Mouse (Mus musculus): ENCODE data around the gene 1110004F10Rik. TPM values are rescaled to one million over a fixed set of nuclear protein-coding genes. Genes with fewer than 3 reads are reported as not detected.

1110004F10Rik gene
- total and polyA plus RNA-seq, 3 experiments: 158 to 182 TPM; not detected in 1

DNA sequence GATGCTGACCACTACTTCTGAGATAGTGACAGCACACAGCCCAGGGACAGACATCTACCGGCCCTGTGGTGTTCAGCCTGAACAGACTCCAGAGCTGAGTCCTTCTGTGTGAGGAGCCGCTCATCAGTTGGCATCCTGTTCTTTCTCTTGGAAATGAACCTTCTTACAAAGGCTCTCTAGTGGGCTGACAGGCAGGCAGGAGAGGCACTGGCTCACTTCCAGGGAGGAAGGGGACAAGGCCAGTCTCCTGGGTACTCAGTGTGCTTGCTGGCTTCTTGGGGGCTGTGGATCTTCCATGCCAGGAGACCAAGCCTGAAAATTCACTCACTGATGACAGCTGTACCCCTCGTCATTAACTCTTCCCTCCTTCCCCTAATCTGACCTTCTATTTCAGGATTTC lies 98.5 kb downstream of the 1110004F10Rik start:
- DNase-seq (ENCODE audit: low read depth, low spot score): no peak
- Histone ChIP-seq H3K36me3 (ENCODE audit: control insufficient read depth in 1 of 2, insufficient read depth in 2 of 2, low read length in 2 of 2) (no peaks in the 10 kb centered on the region), H3K27me3 (ENCODE audit: control insufficient read depth in 1 of 2, insufficient read depth in 2 of 2, low read length in 2 of 2) (no peaks in the 10 kb centered on the region), H3K27ac (ENCODE audit: control insufficient read depth, low read depth, low read length) (no peak overlapping the region), H3K4me3 (ENCODE audit: control insufficient read depth in 1 of 2, insufficient read depth in 1 of 2, low read depth in 2 of 2, low read length in 2 of 2) (no peak overlapping the region), H3K9me3 (replicated peaks; ENCODE audit: insufficient read depth, low read length) (no peaks in the 10 kb centered on the region), H3K4me1 (ENCODE audit: control insufficient read depth in 1 of 2, insufficient read depth in 2 of 2, low read length in 2 of 2) (no peaks in the 10 kb centered on the region; a peak in 1 of 4 replicates), H3K9ac (ENCODE audit: control insufficient read depth, low read depth, low read length, poor library complexity, severe bottlenecking) (no peak overlapping the region), H3K79me2 (ENCODE audit: control insufficient read depth, insufficient read depth, low read length, poor library complexity) (no peaks in the 10 kb centered on the region)
- TF ChIP-seq USF2 (IDR thresholded peaks at IDR 0.05; ENCODE audit: borderline replicate concordance in 1 of 2, insufficient read depth in 1 of 2, low read depth in 1 of 2, low read length in 2 of 2) (no peak), ZNF384 (IDR thresholded peaks at IDR 0.05; ENCODE audit: low read depth, low read length) (no peak), MXI1 (IDR thresholded peaks at IDR 0.05; ENCODE audit: low read depth, low read length) (no peak)

DNA sequence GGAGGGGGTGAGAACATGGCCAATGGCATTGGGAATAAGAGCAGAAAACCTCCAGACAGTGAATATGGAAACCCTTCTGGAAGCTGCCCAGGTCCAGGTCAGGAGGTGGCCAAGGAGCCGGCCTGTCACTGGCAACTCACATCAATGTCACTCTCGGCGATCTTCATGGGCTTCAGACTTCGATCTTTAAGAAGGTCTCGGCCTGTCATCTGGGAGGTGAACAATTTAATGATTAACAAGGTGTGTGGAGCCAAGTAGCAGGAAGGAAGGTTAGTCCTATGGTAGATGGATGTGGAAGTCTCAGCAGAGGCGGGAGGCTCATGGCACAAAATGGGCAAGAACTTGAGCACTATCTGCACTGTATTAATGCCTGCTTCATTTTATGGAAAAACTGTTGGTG lies 105.8 kb downstream of the 1110004F10Rik start:
- Histone ChIP-seq H3K36me3 (ENCODE audit: control insufficient read depth in 1 of 2, insufficient read depth in 2 of 2, low read length in 2 of 2) (no peaks in the 10 kb centered on the region), H3K9me3 (replicated peaks; ENCODE audit: insufficient read depth, low read length) (no peaks in the 10 kb centered on the region), H3K9ac (ENCODE audit: control insufficient read depth, low read depth, low read length, poor library complexity, severe bottlenecking) (no peak overlapping the region), H3K4me3 (ENCODE audit: control insufficient read depth in 1 of 2, insufficient read depth in 1 of 2, low read depth in 2 of 2, low read length in 2 of 2) (no peak overlapping the region), H3K27me3 (ENCODE audit: control insufficient read depth in 1 of 2, insufficient read depth in 2 of 2, low read length in 2 of 2) (no peaks in the 10 kb centered on the region), H3K79me2 (ENCODE audit: control insufficient read depth, insufficient read depth, low read length, poor library complexity) (no peaks in the 10 kb centered on the region), H3K27ac (ENCODE audit: control insufficient read depth, low read depth, low read length) (no peak overlapping the region), H3K4me1 (ENCODE audit: control insufficient read depth in 1 of 2, insufficient read depth in 2 of 2, low read length in 2 of 2) (no peaks in the 10 kb centered on the region)
- DNase-seq (ENCODE audit: low read depth, low spot score): no peak
- TF ChIP-seq UBTF (IDR thresholded peaks at IDR 0.05; ENCODE audit: borderline replicate concordance, insufficient read depth, low read depth, low read length) (no peak), CHD1 (IDR thresholded peaks at IDR 0.05; ENCODE audit: low read depth, low read length) (no peak), SIN3A (IDR thresholded peaks at IDR 0.05; ENCODE audit: low read length) (no peak), ZKSCAN1 (IDR thresholded peaks at IDR 0.05; ENCODE audit: low read depth, low read length) (no peak), MEF2A (IDR thresholded peaks at IDR 0.05; ENCODE audit: extremely low read depth, insufficient replicate concordance, low read depth, low read length, poor library complexity, severe bottlenecking) (no peak), E2F4 (IDR thresholded peaks at IDR 0.05; ENCODE audit: borderline replicate concordance, low read depth, low read length) (no peak), NRF1 (IDR thresholded peaks at IDR 0.05; ENCODE audit: insufficient read depth, low read depth, low read length, poor library complexity, severe bottlenecking) (no peak), JUND (IDR thresholded peaks at IDR 0.05; ENCODE audit: low read depth, low read length) (no peak), TCF12 (IDR thresholded peaks at IDR 0.05; ENCODE audit: low read depth, low read length) (no peak), MXI1 (IDR thresholded peaks at IDR 0.05; ENCODE audit: low read depth, low read length) (no peak)

DNA sequence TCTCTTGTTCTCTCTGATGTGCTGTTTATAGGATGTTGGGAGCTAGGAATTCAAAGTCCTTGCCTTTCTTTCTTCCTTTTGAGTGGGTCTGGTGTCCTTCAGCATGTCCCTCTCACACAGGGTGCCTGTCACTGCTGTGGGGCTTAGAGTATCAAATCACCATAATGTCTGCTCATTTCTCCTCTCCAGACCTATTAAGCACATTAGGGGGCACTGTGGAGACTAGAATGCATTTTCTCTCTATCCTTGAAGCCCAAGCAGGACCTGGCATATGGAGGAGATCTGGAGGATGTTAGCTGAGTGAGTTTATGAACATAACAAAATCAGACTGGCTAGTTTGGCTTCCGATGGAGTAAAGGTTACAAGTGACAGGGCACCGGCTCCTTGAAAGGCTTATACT lies 107.9 kb downstream of the 1110004F10Rik start:
- H3K36me3 ChIP-seq (ENCODE audit: control insufficient read depth in 1 of 2, insufficient read depth in 2 of 2, low read length in 2 of 2): no peaks in the 10 kb centered on the region

More for the DNA sequence above, 107.9 kb downstream of the 1110004F10Rik start:
- TF ChIP-seq NRF1 (IDR thresholded peaks at IDR 0.05; ENCODE audit: insufficient read depth, low read depth, low read length, poor library complexity, severe bottlenecking) (no peak), POLR2AphosphoS5 (IDR thresholded peaks at IDR 0.05; ENCODE audit: borderline replicate concordance, low read depth, low read length) (no peak), CTCF (IDR thresholded peaks at IDR 0.05 in 2 of 3, conservative IDR thresholded peaks at IDR 0.05 in 1 of 3; ENCODE audit: control insufficient read depth in 1 of 3, insufficient read depth in 1 of 3, low read depth in 2 of 3, low read length in 3 of 3, poor library complexity in 1 of 3, severe bottlenecking in 1 of 3) (no peak; a peak in 1 of 6 replicates), EP300 (IDR thresholded peaks at IDR 0.05; ENCODE audit: low read depth in 1 of 2, low read length in 2 of 2) (no peak), ZNF384 (IDR thresholded peaks at IDR 0.05; ENCODE audit: low read depth, low read length) (no peak), ZC3H11A (IDR thresholded peaks at IDR 0.05; ENCODE audit: low read depth, low read length) (no peak), SMC3 (IDR thresholded peaks at IDR 0.05; ENCODE audit: low read depth, low read length) (no peak), RAD21 (IDR thresholded peaks at IDR 0.05; ENCODE audit: low read depth, low read length) (no peak), MEF2A (IDR thresholded peaks at IDR 0.05; ENCODE audit: extremely low read depth, insufficient replicate concordance, low read depth, low read length, poor library complexity, severe bottlenecking) (no peak)
- Histone ChIP-seq H3K27me3 (ENCODE audit: control insufficient read depth in 1 of 2, insufficient read depth in 2 of 2, low read length in 2 of 2) (no peaks in the 10 kb centered on the region), H3K9ac (ENCODE audit: control insufficient read depth, low read depth, low read length, poor library complexity, severe bottlenecking) (no peak overlapping the region), H3K4me3 (ENCODE audit: control insufficient read depth in 1 of 2, insufficient read depth in 1 of 2, low read depth in 2 of 2, low read length in 2 of 2) (no peak overlapping the region), H3K9me3 (replicated peaks; ENCODE audit: insufficient read depth, low read length) (no peaks in the 10 kb centered on the region), H3K4me1 (ENCODE audit: control insufficient read depth in 1 of 2, insufficient read depth in 2 of 2, low read length in 2 of 2) (no peaks in the 10 kb centered on the region), H3K27ac (ENCODE audit: control insufficient read depth, low read depth, low read length) (no peak overlapping the region), H3K79me2 (ENCODE audit: control insufficient read depth, insufficient read depth, low read length, poor library complexity) (no peaks in the 10 kb centered on the region)
- DNase-seq (ENCODE audit: low read depth, low spot score): no peak

Data from MEL (cell line).